Mouse (Mus musculus) liver, embryonic 14.5 days (tissue): ENCODE measurements at regions not wholly inside any gene's neighbourhood (a gene's known extent, or its start where the extent isn't known, plus 50 kb on each side); places are given as distances from the start of the nearest gene placed in this dataset.

Experiments used
- ATAC-seq: fragments of 200-750 bp; cut with Nextera tagmentation; 2 replicates; pipeline ENCODE4 v1.8.0; 2017; ENCODE audit warnings: moderate number of reproducible peaks, mild to moderate bottlenecking, moderate library complexity; ENCODE audit not compliant: insufficient read depth
- DNase-seq, 3 experiments: peaks; one replicate each; pipeline ENCODE4 v3.0.0-alpha.2; 2012 to 2013; ENCODE audit warnings: low read depth in 3 of 3, low spot score in 3 of 3
- H3K27ac ChIP-seq: fragments of 300-500 bp; sonication (generic); 2 replicates; pipeline ENCODE4 v1.5.1; 2014; ENCODE audit warnings: moderate library complexity, mild to moderate bottlenecking, control low read depth, inconsistent platforms
- H3K27me3 ChIP-seq: fragments of 300-500 bp; sonication (generic); 2 replicates; pipeline ENCODE4 v1.6.1; 2014; ENCODE audit warnings: mild to moderate bottlenecking, low read length, moderate library complexity; ENCODE audit not compliant: control insufficient read depth, insufficient read depth
- H3K36me3 ChIP-seq: fragments of 300-500 bp; sonication (generic); replicated peaks from 2 replicates; pipeline ENCODE4 v1.6.1; 2014; ENCODE audit warnings: low read depth; ENCODE audit not compliant: control insufficient read depth, insufficient read depth
- H3K4me1 ChIP-seq, 2 experiments: fragments of 200-500 bp in 1 of 2; fragments of 300-500 bp in 1 of 2; sonication (generic) in 1 of 2; replicated peaks; 2 replicates each; pipeline ENCODE4 v1.6.1; 2012 to 2014; ENCODE audit warnings: antibody characterized with exemption in 1 of 2, inconsistent platforms in 1 of 2, low read length in 1 of 2; ENCODE audit not compliant: control insufficient read depth in 2 of 2, insufficient read depth in 2 of 2
- H3K4me2 ChIP-seq: fragments of 300-500 bp; sonication (generic); 2 replicates; pipeline ENCODE4 v1.6.1; 2014; ENCODE audit warnings: low read depth, mild to moderate bottlenecking, control low read depth, moderate library complexity
- H3K4me3 ChIP-seq, 2 experiments: fragments of 200-500 bp in 1 of 2; fragments of 300-500 bp in 1 of 2; sonication (generic) in 1 of 2; 2 replicates each; pipeline ENCODE4 v1.5.1; 2012 to 2014; ENCODE audit warnings: low read depth in 2 of 2, low read length in 2 of 2, mild to moderate bottlenecking in 2 of 2, control low read depth in 1 of 2, inconsistent platforms in 1 of 2, moderate library complexity in 1 of 2; ENCODE audit not compliant: insufficient read depth in 1 of 2
- H3K9ac ChIP-seq: fragments of 300-500 bp; sonication (generic); replicated peaks from 2 replicates; pipeline ENCODE4 v1.6.1; 2014; ENCODE audit warnings: mild to moderate bottlenecking, control low read depth, moderate library complexity
- H3K9me3 ChIP-seq: fragments of 300-500 bp; sonication (generic); 2 replicates; pipeline ENCODE4 v1.6.1; 2016; ENCODE audit warnings: low read length, mixed read lengths; ENCODE audit not compliant: control insufficient read depth
- CTCF ChIP-seq: IDR thresholded peaks from 2 replicates; pipeline ENCODE4 v1.5.1; 2016; ENCODE audit warnings: antibody characterized with exemption, low read depth, control low read depth
- EP300 ChIP-seq: IDR thresholded peaks from 2 replicates; pipeline ENCODE4 v1.6.1; 2016; ENCODE audit warnings: antibody characterized with exemption, low read depth
- WGBS: fragments of 180-500 bp; shearing (Covaris S2); extraction: QIAGEN DNeasy Blood & Tissue Kit; methylation state at CpG from one replicate; pipeline ENCODE4 v1.1.7; 2014; ENCODE audit not compliant: insufficient replicate concordance; 5-methylcytosine and 5-hydroxymethylcytosine counted together

DNA sequence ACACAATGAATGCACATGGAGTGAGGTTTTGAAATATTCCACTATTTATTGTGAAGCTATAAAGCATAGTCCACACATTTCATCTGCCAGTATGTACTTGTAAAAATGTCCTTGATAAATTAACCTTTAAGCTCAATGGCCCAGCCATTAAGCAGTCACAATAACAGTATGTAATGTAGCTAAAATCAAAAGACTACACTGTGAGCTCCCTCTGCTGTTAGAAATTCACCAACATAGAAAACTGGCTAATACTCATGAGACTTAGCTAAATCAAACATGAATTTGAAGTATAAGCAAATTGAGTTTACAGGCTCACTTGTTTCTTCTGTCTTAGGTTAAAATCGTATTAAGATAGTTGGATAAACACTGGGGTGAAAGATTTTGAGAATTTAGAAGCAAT lies 182.1 kb downstream of the Atxn7l3b start:
- H3K27ac ChIP-seq: no peak overlapping the region
- no peaks in the 10 kb centered on the region for H3K27me3 ChIP-seq
- WGBS: 33% methylated on average over 1 of the region's 1 CpGs
- DNase-seq (no peak), ATAC-seq (no peak)
- H3K4me3 ChIP-seq: no peak overlapping the region
- H3K9ac ChIP-seq: no peak overlapping the region
- H3K36me3 ChIP-seq: no peaks in the 10 kb centered on the region
- no peaks in the 10 kb centered on the region for H3K4me1 ChIP-seq
- TF ChIP-seq CTCF (no peak), EP300 (no peak)
- H3K9me3 ChIP-seq: no peaks in the 10 kb centered on the region
- H3K4me2 ChIP-seq: no peak overlapping the region

GRCm38 (mm10) chr10:112743527-112743926 lies 185.3 kb downstream of the Atxn7l3b start:
- TF ChIP-seq CTCF: no peak
- TF ChIP-seq EP300: no peak
- Histone ChIP-seq H3K4me2 (no peak overlapping the region), H3K4me1 (no peaks in the 10 kb centered on the region), H3K36me3 (no peaks in the 10 kb centered on the region), H3K9ac (no peak overlapping the region), H3K27ac (no peak overlapping the region), H3K9me3 (no peaks in the 10 kb centered on the region), H3K4me3 (no peak overlapping the region), H3K27me3 (no peaks in the 10 kb centered on the region)
- no peak for ATAC-seq
- WGBS: 36% methylated on average over 2 of the region's 2 CpGs
- DNase-seq: no peak

- no peaks in the 10 kb centered on the region for H3K4me1 ChIP-seq
- TF ChIP-seq CTCF: no peak
- no peak for TF ChIP-seq EP300
- H3K9ac ChIP-seq: no peak overlapping the region
- ATAC-seq: no peak
- H3K27ac ChIP-seq: no peak overlapping the region
- H3K9me3 ChIP-seq: no peaks in the 10 kb centered on the region
- WGBS: 79% methylated on average over 8 of the region's 8 CpGs
- no peak for DNase-seq
- no peaks in the 10 kb centered on the region for H3K27me3 ChIP-seq
- no peaks in the 10 kb centered on the region for H3K36me3 ChIP-seq
- H3K4me3 ChIP-seq: no peak overlapping the region
- H3K4me2 ChIP-seq: no peak overlapping the region
Observed at GRCm38 (mm10) chr10:112742123-112742522, 186.7 kb downstream of the Atxn7l3b start.
